Mouse (Mus musculus) liver, embryonic 13.5 days (tissue): Measurements from ENCODE around the gene Cnst. TPM values are rescaled to one million over a fixed set of nuclear protein-coding genes. Genes with fewer than 3 reads are reported as not detected.
"Not testable (repeated sequence)": the region's sequence is repeated elsewhere in the genome, so short reads cannot be mapped to it uniquely, and the experiment has no call there.

ENCODE experiments used
- ATAC-seq: fragments of 200-750 bp; cut with Nextera tagmentation; 2 replicates; pipeline ENCODE4 v1.8.0; 2017; ENCODE audit warnings: low read depth, mild to moderate bottlenecking, moderate number of reproducible peaks, moderate library complexity
- DNase-seq: peaks from one replicate; pipeline ENCODE4 v3.0.0; 2022
- H3K27ac ChIP-seq: fragments of 300-500 bp; sonication (generic); 2 replicates; pipeline ENCODE4 v1.5.1; 2015; ENCODE audit warnings: moderate library complexity, mild to moderate bottlenecking, inconsistent platforms
- H3K27me3 ChIP-seq: fragments of 300-500 bp; sonication (generic); 2 replicates; pipeline ENCODE4 v1.6.1; 2015; ENCODE audit warnings: mild to moderate bottlenecking, inconsistent platforms
- H3K36me3 ChIP-seq: fragments of 300-500 bp; sonication (generic); 2 replicates; pipeline ENCODE4 v1.6.1; 2015; ENCODE audit warnings: mild to moderate bottlenecking, inconsistent platforms
- H3K4me1 ChIP-seq: fragments of 300-500 bp; sonication (generic); replicated peaks from 2 replicates; pipeline ENCODE4 v1.6.1; 2015; ENCODE audit warnings: inconsistent platforms
- H3K4me2 ChIP-seq: fragments of 300-500 bp; sonication (generic); 2 replicates; pipeline ENCODE4 v1.6.1; 2015; ENCODE audit warnings: inconsistent platforms, mild to moderate bottlenecking, moderate library complexity
- H3K4me3 ChIP-seq: fragments of 300-500 bp; sonication (generic); replicated peaks from 2 replicates; pipeline ENCODE4 v1.5.1; 2015; ENCODE audit warnings: mild to moderate bottlenecking, inconsistent platforms
- H3K9ac ChIP-seq: fragments of 300-500 bp; sonication (generic); 2 replicates; pipeline ENCODE4 v1.6.1; 2015; ENCODE audit warnings: mild to moderate bottlenecking, inconsistent platforms
- H3K9me3 ChIP-seq: fragments of 300-500 bp; sonication (generic); replicated peaks from 2 replicates; pipeline ENCODE4 v1.6.1; 2016; ENCODE audit warnings: inconsistent platforms
- WGBS: fragments of 180-500 bp; shearing (Covaris S2); methylation state at CpG from one replicate; pipeline ENCODE4 v1.1.7; 2015; ENCODE audit not compliant: insufficient replicate concordance; 5-methylcytosine and 5-hydroxymethylcytosine counted together
- polyA plus RNA-seq: library from polyadenylated mRNA; unstranded; fragments of >200 nt; fragmentation: Nextera tagmentation; extraction: Ambion mirVana; gene quantifications from 2 replicates; pipeline ENCODE4 v1.2.1, GENCODE M21; 2015

Gene Cnst
- polyA plus RNA-seq = 10.7 and 14.4 TPM in 2 replicates

DNA sequence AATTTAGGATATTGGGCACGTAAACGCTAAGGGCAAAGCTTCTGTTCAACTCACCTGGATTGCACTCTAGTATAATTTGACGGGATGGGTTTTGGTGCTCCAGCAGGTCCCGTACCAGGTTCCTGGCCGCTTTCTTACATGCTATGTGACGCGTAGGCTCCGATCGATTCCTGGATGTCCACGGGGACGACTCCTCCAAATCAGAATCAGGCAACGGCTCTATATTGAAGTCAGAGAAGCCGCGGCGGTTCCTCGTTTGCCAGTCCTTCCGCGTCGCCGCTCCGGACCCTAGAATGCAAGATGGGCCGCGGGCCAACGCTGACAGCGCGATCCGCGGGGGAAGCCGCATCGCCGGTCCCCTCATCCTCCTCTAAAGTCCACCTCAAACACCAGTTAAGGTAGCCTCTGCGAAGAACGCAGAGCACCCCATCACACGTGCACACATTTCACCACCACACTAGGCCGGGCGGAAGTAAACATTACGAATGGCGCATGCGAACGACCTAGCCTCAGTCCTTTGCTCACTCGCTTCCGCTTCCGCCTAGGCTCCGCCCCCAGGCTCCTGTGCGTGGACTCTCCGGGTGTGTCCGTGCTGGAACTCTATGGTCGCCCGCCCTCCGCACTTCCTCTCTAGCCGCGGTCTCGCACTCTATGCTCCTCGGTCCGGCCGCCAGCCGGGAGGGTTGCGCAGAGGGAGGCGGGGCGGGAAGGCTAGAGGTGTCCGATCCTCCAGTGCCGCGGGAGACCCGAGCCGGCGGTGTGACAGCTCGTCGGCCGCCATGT is at the start of gene Cnst, which contains the start of gene Tfb2m:
Cnst (plus strand) TSS at position 603 of the 783 bp plus-strand sequence.
Tfb2m (minus strand) TSS at position 500 of the 783 bp plus-strand sequence.
- H3K4me3 ChIP-seq = peak within 1 kb of the TSS; percentile 88
- WGBS = under 1% methylated on average over 69 of the region's 69 CpGs
- H3K36me3 ChIP-seq = peaks cover 14% of the 10 kb centered on the region
- peak within 1 kb of the TSS; percentile 92 for H3K9ac ChIP-seq
- H3K27ac ChIP-seq = peak within 1 kb of the TSS; percentile 96
- not testable (repeated sequence) for H3K27me3 ChIP-seq, H3K9me3 ChIP-seq
- DNase-seq (peak; percentile 99), ATAC-seq (peak; percentile 99)
- H3K4me2 ChIP-seq = peak within 1 kb of the TSS; percentile 82
- peaks cover 55% of the 10 kb centered on the region for H3K4me1 ChIP-seq

DNA sequence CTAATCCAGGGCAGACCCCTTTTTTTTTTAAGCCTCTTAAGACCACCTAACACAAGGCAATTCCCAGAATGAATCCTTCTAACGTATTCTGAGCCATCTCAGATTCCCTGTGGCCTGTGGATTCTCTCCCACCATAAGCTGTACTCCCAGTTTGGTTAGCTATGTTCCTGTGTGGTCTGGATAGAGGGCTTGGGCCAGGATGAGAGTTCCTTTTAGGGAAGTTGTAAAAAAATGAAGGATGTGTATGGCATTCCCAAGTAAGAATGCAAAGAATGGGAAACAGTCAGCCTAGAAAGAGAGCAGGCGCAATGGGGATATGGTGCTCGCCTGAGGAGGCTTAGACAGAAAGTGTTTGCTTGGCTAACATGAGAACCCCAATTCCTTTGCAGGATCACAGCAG is 46.9 kb upstream of the Cnst start:
- H3K36me3 ChIP-seq = no peaks in the 10 kb centered on the region
- H3K4me3 ChIP-seq = no peak overlapping the region
- no peak for ATAC-seq
- H3K9me3 ChIP-seq = no peaks in the 10 kb centered on the region
- H3K4me2 ChIP-seq = no peak overlapping the region
- H3K27ac ChIP-seq = no peak overlapping the region
- 70% methylated on average over 3 of the region's 3 CpGs for WGBS
- no peak for DNase-seq
- H3K4me1 ChIP-seq = no peaks in the 10 kb centered on the region
- no peaks in the 10 kb centered on the region for H3K27me3 ChIP-seq
- no peak overlapping the region for H3K9ac ChIP-seq

DNA sequence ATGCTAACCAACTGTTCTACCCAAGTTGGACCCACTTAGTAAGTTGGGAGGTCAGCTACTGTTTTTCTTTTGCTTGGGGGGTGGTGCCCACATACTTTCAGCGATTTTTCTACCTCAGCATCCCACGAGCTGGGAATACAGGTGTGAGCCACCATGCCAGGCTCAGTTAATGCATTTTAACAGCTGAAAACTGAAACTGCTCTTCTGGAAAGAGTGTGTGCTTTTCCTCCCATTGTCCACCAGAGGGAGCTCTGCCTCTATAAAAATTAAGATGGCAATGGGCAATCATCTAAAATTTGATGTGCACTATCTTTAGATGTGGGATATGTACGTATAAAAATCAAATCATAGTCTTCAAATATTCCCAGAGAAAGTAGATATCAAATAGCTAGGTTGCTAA is 43.6 kb upstream of the Cnst start:
- H3K27ac ChIP-seq = no peak overlapping the region
- DNase-seq (no peak), ATAC-seq (no peak)
- no peak overlapping the region for H3K9ac ChIP-seq
- no peak overlapping the region for H3K4me2 ChIP-seq
- H3K9me3 ChIP-seq = no peaks in the 10 kb centered on the region
- H3K36me3 ChIP-seq = no peaks in the 10 kb centered on the region
- 8% methylated on average over 3 of the region's 3 CpGs for WGBS
- no peaks in the 10 kb centered on the region for H3K4me1 ChIP-seq
- H3K4me3 ChIP-seq = no peak overlapping the region
- H3K27me3 ChIP-seq = no peaks in the 10 kb centered on the region

DNA sequence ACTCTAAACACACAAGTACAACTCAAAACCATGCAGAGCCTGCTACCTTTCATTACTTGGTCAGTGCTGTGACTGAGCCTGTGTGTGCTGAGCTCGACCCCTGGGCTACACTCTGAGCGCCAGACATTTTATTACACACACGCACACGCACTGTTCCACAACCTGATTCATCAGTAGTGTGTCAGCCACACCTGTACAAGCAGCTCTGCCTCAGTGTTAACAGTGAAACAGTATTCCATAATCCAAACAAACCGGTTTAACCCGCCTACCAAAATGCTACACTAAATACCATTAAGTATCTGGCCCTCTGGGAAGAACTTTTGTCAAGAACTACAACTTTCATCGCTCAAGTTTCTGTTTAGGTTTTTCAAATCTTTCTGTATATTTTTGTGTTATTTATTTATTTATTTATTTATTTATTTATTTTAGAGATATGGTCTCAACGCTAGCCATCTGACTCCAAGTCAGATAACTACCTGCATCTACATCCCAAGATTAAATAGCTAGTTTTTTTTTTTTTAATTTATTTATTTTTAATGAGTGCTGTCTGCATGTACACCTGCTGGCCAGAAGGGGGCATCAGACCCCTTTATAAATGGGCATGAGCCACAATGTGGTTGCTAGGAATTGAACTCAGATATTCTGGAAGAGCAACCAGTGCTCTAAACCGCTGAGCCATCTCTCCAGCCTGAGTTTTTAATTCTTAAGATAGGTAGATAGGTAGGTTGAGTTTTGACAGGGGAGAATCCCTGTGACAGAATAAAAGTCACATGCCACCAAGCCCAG is 39.4 kb upstream of the Cnst start:
- no peak for ATAC-seq
- 0 out of 2 replicates have a peak, but pooled peaks cover 4% of the 10 kb centered on the region for H3K4me1 ChIP-seq
- H3K9me3 ChIP-seq = no peaks in the 10 kb centered on the region
- no peaks in the 10 kb centered on the region for H3K36me3 ChIP-seq
- DNase-seq = no peak
- H3K4me2 ChIP-seq = no peak overlapping the region
- H3K4me3 ChIP-seq = no peak overlapping the region
- no peak overlapping the region for H3K27ac ChIP-seq
- no peak overlapping the region for H3K9ac ChIP-seq
- no peaks in the 10 kb centered on the region for H3K27me3 ChIP-seq
- WGBS = 57% methylated on average over 9 of the region's 9 CpGs

DNA sequence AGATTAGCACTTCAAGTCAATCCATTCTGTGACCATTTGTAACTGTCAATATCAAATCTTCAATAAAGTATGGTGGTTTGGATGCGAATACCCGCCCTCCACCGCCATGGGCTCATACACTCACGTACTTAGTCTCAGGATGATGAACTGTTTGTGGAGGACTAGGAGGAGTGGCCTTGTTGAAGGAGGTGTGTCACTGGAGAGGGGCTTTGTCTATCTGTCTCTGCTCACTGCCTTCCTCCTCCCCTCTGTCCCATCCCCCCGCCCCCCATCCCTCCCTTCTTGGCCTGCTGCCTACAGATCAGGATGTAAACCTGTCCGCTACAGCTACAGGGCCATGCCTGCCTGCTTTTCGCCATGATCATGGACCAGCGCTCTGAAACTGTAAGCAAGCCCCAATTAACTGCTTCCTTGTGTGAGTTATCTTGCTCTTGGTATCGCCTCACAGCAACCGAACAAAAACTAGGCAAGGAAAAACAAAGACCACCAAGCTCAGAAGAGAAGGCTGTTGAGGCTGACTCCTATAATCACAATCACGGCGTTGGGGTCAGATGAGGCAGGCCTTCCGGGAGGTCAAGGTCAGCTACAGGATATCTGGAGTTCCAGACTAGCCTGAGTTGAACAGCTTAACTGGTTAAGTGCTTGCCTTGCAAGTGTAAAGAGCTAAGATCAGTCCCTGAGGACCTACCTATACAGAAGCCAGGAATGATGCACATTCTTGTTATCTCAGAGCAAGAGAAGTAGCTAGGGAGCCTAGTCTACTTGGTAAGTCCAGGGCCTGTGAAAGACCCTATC is 35.4 kb upstream of the Cnst start:
- H3K27ac ChIP-seq = no peak overlapping the region
- H3K9me3 ChIP-seq = no peaks in the 10 kb centered on the region
- H3K9ac ChIP-seq = no peak overlapping the region
- no peak overlapping the region for H3K4me2 ChIP-seq
- DNase-seq (no peak), ATAC-seq (no peak)
- no peaks in the 10 kb centered on the region for H3K27me3 ChIP-seq
- 79% methylated on average over 13 of the region's 13 CpGs for WGBS
- H3K4me3 ChIP-seq = no peak overlapping the region
- H3K36me3 ChIP-seq = no peaks in the 10 kb centered on the region
- peaks cover 4% of the 10 kb centered on the region; the same call in 1 of the 2 replicates for H3K4me1 ChIP-seq

DNA sequence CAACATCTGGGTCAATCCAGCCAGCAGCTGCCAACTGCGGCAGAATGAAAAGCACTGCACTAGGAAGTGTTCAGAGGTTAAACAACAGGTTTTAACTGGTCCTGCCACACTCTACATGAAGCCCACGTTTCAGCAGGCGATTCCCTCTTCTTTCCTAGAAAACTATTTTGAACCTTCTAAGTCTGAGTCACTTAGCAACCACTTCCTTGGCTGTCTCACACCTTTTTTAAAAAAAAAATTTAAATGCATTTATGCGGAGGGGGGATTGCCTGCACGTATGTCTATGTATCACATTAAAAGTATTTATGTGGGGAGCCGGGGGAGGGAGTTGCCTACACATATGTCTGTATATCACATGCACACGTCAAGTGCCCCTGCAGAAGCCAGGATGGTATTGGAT is 34.3 kb upstream of the Cnst start:
- Histone ChIP-seq H3K27me3 (no peaks in the 10 kb centered on the region), H3K9ac (no peak overlapping the region), H3K36me3 (no peaks in the 10 kb centered on the region), H3K4me2 (no peak overlapping the region), H3K9me3 (no peaks in the 10 kb centered on the region), H3K4me1 (peaks cover 11% of the 10 kb centered on the region), H3K27ac (no peak overlapping the region), H3K4me3 (no peak overlapping the region)
- ATAC-seq = no peak
- DNase-seq = no peak
- WGBS = 71% methylated on average over 7 of the region's 7 CpGs

DNA sequence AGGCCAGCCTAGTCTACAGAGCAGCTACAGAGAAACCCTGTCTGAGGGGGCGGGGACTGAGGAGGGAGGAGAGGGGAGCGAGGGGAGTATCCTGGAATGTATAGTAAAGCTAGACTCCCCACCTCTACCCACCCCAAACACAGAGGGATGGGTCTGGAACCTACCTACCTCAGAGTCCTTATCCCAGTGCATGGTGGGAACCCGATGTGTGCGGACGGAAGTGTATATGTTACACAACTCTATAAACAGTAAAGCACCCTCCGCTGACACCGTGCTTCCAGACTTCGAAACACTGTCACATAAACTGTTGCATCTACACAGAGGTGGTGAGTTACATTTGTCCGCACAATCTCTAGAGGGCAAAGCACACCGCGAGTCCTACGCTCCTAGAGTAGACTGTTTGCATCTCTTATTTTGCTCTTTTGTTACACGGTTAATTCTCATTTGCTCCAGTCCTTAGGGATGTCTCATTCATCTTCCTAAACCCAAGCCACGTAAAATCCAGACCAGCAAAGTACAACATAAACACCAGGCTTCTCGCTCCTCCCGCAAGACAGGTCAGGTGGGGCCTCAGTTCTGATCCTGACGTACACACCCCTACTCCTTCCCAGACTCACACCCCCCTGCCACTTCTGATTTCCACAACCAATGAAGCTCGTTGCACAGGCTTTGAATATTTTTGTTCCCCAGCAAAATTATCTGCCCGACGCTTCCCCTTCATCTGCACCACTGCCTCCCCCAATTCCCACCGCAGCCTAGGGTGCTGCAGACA is 29.0 kb upstream of the Cnst start:
- H3K9me3 ChIP-seq = no peaks in the 10 kb centered on the region
- H3K4me1 ChIP-seq = peaks cover 22% of the 10 kb centered on the region
- peak; percentile 67 for ATAC-seq
- no peaks in the 10 kb centered on the region for H3K27me3 ChIP-seq
- no peaks in the 10 kb centered on the region for H3K36me3 ChIP-seq
- peak overlapping the region; percentile 81 for H3K4me3 ChIP-seq
- DNase-seq = peak; percentile 24
- peak overlapping the region; percentile 87 for H3K9ac ChIP-seq
- peak overlapping the region; percentile 100 for H3K4me2 ChIP-seq
- WGBS = under 1% methylated on average over 21 of the region's 21 CpGs
- H3K27ac ChIP-seq = peak overlapping the region; percentile 83

DNA sequence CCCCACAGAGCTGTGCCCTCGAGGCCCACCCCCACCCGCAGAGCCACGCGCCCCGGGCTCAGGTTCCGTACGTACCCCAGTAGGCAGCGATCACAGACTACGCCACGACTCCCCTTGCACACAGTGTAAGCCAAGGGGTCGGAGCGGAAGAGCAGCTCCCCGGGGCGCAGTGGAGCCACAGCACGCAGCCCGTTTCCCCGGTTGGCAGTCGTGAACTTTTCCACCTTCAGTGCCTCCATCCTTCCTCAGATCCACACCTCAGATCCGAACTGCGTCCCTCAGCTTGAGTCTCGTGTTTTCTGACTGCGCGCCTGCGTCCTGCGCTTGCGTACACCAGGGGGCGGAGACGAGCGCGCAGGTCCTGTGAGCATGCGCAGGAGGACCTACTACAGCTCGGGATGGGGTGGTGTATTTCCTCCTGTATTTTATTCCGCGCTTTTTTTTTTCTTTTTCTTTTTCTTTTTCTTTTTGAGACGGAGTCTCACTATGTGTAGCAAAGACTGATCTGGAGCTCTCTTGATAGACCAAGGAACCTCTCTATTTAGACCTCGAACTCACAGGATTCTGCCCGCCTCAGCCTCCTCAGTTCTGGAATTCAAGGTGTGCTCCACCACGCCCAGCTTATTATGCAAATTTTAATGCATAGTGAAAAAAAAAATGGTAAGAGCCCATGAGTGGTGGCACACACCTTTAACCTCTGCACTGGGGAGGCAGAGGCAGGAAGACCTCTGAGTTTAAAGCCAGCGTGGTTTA is 28.3 kb upstream of the Cnst start, which contains the start of gene Smyd3:
Smyd3 (minus strand) TSS at position 329 of the 753 bp plus-strand sequence.
- DNase-seq = peak; percentile 82
- peak; percentile 90 for ATAC-seq

DNA sequence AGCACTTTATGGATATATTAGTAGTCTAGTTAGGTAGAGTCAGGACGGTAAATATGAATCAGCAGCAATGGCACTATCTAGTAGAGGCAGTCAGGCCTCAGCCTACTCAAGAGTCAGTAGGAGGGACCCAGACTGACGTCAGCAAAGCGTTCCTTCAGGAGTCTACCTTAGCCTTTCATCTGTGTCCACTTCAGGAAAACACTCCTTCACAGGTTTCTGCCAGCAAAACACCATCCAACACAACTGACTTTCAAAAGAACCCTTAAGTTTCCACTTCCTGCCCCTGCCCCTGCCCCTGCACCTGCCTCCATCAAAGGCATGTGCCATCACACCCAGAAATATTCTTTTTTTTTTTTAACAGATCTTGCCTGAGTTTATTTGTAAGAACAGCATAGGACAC is 26.3 kb upstream of the Cnst start:
- no peaks in the 10 kb centered on the region for H3K9me3 ChIP-seq
- WGBS = 67% methylated on average over 3 of the region's 3 CpGs
- H3K36me3 ChIP-seq = no peaks in the 10 kb centered on the region
- no peak for ATAC-seq
- peaks cover 22% of the 10 kb centered on the region for H3K4me1 ChIP-seq
- no peak overlapping the region for H3K27ac ChIP-seq
- H3K27me3 ChIP-seq = no peaks in the 10 kb centered on the region
- no peak overlapping the region for H3K9ac ChIP-seq
- H3K4me2 ChIP-seq = no peak overlapping the region
- no peak for DNase-seq
- no peak overlapping the region for H3K4me3 ChIP-seq

More for the DNA sequence above, 28.3 kb upstream of the Cnst start, which contains the start of gene Smyd3:
- Histone ChIP-seq H3K27me3 (no peaks in the 10 kb centered on the region), H3K4me2 (peak within 1 kb of the TSS; percentile 100), H3K4me1 (peaks cover 22% of the 10 kb centered on the region), H3K9ac (peak within 1 kb of the TSS; percentile 87), H3K9me3 (no peaks in the 10 kb centered on the region), H3K36me3 (no peaks in the 10 kb centered on the region), H3K27ac (peak within 1 kb of the TSS; percentile 83), H3K4me3 (peak within 1 kb of the TSS; percentile 81)
- WGBS = 4% methylated on average over 39 of the region's 39 CpGs

DNA sequence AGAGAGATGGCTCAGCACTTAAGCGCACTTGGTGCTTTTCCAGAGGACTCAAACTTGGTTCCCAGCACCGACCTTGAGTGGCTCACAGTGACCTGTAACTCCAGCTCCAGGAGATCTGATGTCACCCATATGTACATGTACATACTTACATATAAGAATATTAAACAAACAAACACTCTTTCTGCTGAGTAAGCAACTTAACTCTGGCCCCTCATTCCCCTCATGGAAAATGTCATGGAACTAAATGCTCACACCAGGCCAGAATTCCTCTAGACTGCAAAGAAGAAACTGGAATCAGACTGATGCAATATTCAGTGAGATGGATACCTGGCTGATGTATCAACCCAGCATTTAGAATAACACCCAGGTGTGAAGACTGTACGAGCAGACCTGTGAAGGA is 7.1 kb upstream of the Cnst start:
- peaks cover 53% of the 10 kb centered on the region for H3K36me3 ChIP-seq
- WGBS = 86% methylated on average over 3 of the region's 3 CpGs
- ATAC-seq = no peak

More for the DNA sequence above, 7.1 kb upstream of the Cnst start:
- no peak overlapping the region for H3K27ac ChIP-seq
- H3K4me1 ChIP-seq = peaks cover 3% of the 10 kb centered on the region; the same call in 1 of the 2 replicates
- no peaks in the 10 kb centered on the region for H3K9me3 ChIP-seq
- H3K4me3 ChIP-seq = no peak overlapping the region
- H3K9ac ChIP-seq = no peak overlapping the region
- no peaks in the 10 kb centered on the region for H3K27me3 ChIP-seq
- H3K4me2 ChIP-seq = no peak overlapping the region
- DNase-seq = no peak
